In genomic region chr11:57112386-57112785, GRCm38 (mm10) we compare ENCODE assay signal across 14 mouse cellular contexts.
A peak's percentile ranks its signal among the peaks of the same experiment; 100 is the strongest.
DNase-seq lines count a peak whose midpoint lies in the region; ATAC-seq and TF ChIP-seq lines count a peak whose summit lies in the region.
"Had no signal": no experiment of that assay in that cellular context is flagged by ENCODE, and none has a peak within 500 bp of the region (broad histone marks: within the 10 kb centered on the region; RNA-seq: fewer than 3 reads in every experiment).

No protein-coding gene starts in this region.

- ATAC-seq in cerebellum, adult (ENCODE audit: insufficient number of reproducible peaks, low FRiP score, low TSS enrichment) = no peak
- no peak for ATAC-seq in liver, postnatal 0 days
- ATAC-seq: forebrain, embryonic 13.5 days had no signal

- H3K27ac ChIP-seq in liver, postnatal 0 days (ENCODE audit: low read depth) = no peak overlapping the region
- H3K27ac ChIP-seq: embryonic facial prominence, embryonic 13.5 days; forebrain, embryonic 13.5 days; hindbrain, embryonic 14.5 days; kidney, embryonic 15.5 days; liver, embryonic 14.5 days had no signal

- no peaks in the 10 kb centered on the region for H3K36me3 ChIP-seq in liver, postnatal 0 days (replicated peaks; ENCODE audit: insufficient read depth, low read length)
- H3K36me3 ChIP-seq: embryonic facial prominence, embryonic 13.5 days; kidney, embryonic 15.5 days had no signal

- no peak overlapping the region for H3K9ac ChIP-seq in liver, postnatal 0 days (replicated peaks)
- H3K9ac ChIP-seq: embryonic facial prominence, embryonic 13.5 days; forebrain, embryonic 13.5 days; hindbrain, embryonic 14.5 days; kidney, embryonic 15.5 days; liver, embryonic 14.5 days had no signal

- H3K4me2 ChIP-seq in liver, postnatal 0 days (ENCODE audit: low read depth, low read length) = no peak overlapping the region
- H3K4me2 ChIP-seq: embryonic facial prominence, embryonic 13.5 days; forebrain, embryonic 13.5 days; hindbrain, embryonic 14.5 days; kidney, embryonic 15.5 days had no signal

- H3K9me3 ChIP-seq in liver, postnatal 0 days (ENCODE audit: low read length) = no peaks in the 10 kb centered on the region
- H3K9me3 ChIP-seq: embryonic facial prominence, embryonic 13.5 days; forebrain, embryonic 13.5 days; kidney, embryonic 15.5 days had no signal

- H3K27me3 ChIP-seq in liver, postnatal 0 days (ENCODE audit: insufficient read depth, low read length) = no peaks in the 10 kb centered on the region
- H3K27me3 ChIP-seq: embryonic facial prominence, embryonic 13.5 days; forebrain, embryonic 13.5 days; kidney, embryonic 15.5 days had no signal

- TF ChIP-seq EP300 in liver, postnatal 0 days (IDR thresholded peaks at IDR 0.05; ENCODE audit: low read depth) = no peak

- no peak overlapping the region for H3K4me3 ChIP-seq in liver, postnatal 0 days (ENCODE audit: low read depth, low read length)
- H3K4me3 ChIP-seq: embryonic facial prominence, embryonic 13.5 days; forebrain, embryonic 13.5 days; kidney, embryonic 15.5 days had no signal

- 87% methylated on average over 8 of the region's 8 CpGs for WGBS in liver, postnatal 0 days (ENCODE audit: insufficient replicate concordance)

- H3K4me1 ChIP-seq in liver, postnatal 0 days (ENCODE audit: insufficient read depth) = no peaks in the 10 kb centered on the region
- H3K4me1 ChIP-seq: embryonic facial prominence, embryonic 13.5 days; kidney, embryonic 15.5 days had no signal

- no peak for TF ChIP-seq CTCF in liver, postnatal 0 days (IDR thresholded peaks at IDR 0.05; ENCODE audit: low read depth)

- DNase-seq in cerebellum, postnatal 10 days = peak; percentile 77 to 81
- peak; percentile 7 for DNase-seq in kidney, postnatal 14 days
- DNase-seq in kidney, postnatal 10 days = no peak
- DNase-seq in testis, postnatal 10 days (ENCODE audit: low spot score) = peak; percentile 58
- DNase-seq in testis, postnatal 14 days (ENCODE audit: low spot score) = no peak
- DNase-seq in retina, postnatal 1 day = peak; percentile 65
- DNase-seq in liver, postnatal 0 days = no peak
- DNase-seq: gastrocnemius, postnatal 14 days had no signal

Comparison
In these comparisons a context has a peak if more than half of its experiments do, and no peak if none do; other contexts are left out.
1. DNase-seq: peak in cerebellum, postnatal 10 days (2 of 2), kidney, postnatal 14 days (single experiment), testis, postnatal 10 days (single experiment) and retina, postnatal 1 day (single experiment); none in kidney, postnatal 10 days (single experiment), testis, postnatal 14 days (single experiment) and liver, postnatal 0 days (single experiment).